Mouse (Mus musculus) adrenal gland, adult 2 months (tissue): ENCODE measurements around the gene Jade2. TPM values are rescaled to one million over a fixed set of nuclear protein-coding genes. Genes with fewer than 3 reads are reported as not detected.
A peak's percentile ranks its signal among the peaks of the same experiment; 100 is the strongest.

Experiments used
- DNase-seq: peaks from one replicate; pipeline ENCODE4 v3.0.0; 2021
- polyA plus RNA-seq: library from polyadenylated mRNA; depleted of rRNA; stranded (reverse); fragments of >200 nt; gene quantifications from 2 replicates; pipeline ENCODE4 v1.2.3, GENCODE M21; 2012
- total RNA-seq, 2 experiments: library from RNA; stranded (reverse); gene quantifications; 2 replicates each; pipeline ENCODE4 v1.2.3; 2021

The Jade2 gene
- total and polyA plus RNA-seq, 3 experiments: 13.0 to 21.8 (median 13.7) TPM

DNA sequence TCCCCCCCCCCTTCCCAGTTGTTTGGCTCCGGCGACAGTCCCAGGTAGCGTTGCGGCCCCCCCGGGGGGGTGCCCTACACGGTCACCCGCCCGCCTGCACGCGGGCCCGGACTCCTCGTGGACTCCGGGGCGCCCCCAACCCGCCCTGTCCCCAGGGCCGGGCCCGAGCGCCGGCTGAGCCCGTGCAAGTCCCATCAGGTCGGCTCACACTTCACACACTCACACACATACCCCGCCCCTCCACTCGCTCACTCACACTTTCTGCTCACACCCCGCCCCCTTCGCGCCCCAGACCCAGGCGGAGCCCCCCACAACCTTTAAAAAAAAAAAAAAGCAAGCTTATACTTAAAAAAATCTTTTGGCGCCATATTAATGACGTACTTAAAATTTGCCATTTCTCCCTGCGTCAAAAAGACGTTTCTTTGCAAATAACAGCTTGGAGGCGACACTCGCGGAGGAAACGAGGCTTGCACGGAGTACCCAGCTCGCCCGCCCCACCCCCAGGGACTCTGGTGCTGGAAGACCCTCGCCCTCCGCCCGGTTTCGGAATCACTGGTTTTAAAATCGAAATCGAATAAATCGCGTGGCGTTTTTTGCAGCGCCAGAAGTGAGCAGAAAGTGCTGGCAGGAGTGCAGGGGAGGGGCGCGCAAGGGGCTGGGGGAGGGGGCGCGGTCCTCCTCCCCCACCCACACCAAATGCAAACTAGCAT lies 520 bp upstream of the Jade2 start:
- DNase-seq: peak; percentile 88

DNA sequence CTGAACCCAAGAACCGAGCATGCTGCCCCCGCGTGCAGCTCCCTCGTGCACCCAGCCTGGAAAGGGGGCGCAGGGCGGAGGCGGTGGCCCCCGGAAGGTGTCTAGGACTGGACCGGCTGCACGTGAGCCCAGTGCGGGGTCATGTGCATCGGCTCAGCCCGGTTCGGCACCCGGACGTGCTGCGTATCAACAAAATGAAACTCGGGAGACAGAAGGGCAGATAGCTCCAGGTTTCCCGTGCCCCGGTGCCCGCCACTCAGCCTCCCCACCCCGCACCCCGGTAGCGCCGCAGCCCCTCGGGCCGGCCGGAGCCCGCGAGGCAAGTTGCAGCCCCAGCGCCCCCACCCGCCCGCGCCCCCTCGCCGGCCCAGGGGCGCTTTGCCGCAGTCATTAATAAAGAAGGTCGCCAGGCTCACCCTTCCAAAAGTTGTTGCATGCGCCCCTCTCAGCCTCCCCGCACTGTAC lies 805 bp downstream of the Jade2 start:
- no peak for DNase-seq

- peak; percentile 89 for DNase-seq
These were observed 1.4 kb downstream of the Jade2 start for GRCm38 (mm10) chr11:51855818-51856615.

DNA sequence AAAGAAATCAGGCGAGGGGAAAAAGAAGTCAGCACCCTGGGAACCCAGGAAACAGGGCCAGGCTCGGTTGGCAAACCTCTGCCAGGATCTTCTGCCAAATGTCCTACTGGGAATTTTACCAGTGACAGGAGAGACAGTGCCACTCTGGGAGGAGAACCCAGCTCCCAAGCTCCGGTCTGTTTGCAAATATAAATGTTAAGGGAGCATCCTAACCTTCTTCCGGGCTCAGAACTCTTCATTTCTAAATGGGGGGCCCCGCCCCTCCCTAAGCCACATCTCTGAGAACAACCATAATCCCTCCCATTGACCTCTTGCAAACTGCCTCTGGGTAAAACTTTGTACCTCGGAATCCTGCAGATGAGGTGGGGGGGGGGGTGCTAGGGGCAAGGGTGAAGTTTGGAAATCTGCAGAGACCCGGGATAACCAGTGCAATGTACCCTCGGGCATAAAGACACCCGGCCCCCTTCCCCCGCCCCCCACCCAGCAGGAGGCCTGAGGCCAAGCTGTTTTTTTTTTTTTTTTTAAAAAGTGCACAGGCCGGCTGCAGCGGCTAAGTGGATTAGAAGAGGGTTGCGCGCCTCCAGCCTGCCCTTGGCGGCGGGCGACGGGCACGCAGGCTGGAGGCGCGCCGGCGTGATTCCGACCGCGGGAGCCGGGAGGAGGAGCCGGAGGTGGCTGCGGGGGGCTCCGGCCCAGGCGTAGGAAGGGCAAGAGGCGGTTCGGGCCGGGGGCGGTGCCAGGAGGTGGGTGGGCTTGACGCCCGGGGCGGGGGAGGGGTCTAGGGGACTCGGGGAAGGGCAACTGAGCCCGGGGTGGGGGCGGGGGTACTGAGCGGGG lies 2.3 kb downstream of the Jade2 start:
- peak; percentile 48 for DNase-seq

DNA sequence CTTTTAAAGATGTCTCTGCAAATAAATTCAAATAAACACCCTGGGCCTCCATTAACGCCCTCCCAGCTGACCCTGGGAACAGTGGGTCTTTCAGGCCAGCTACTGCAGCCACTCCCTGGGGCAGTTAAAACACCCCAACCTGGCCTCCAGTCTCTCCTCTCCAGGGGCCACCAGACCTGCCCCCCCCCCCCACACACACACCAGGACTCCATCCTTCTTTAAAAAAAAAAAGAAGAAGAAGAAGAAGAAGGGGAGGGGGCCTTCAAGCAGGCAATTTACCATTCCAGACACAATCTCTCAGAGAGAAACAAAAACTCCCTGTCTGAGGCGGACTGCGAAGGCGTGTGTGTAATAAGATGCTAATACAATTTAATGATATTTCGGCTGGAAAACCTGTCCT lies 4.9 kb downstream of the Jade2 start:
- no peak for DNase-seq

DNA sequence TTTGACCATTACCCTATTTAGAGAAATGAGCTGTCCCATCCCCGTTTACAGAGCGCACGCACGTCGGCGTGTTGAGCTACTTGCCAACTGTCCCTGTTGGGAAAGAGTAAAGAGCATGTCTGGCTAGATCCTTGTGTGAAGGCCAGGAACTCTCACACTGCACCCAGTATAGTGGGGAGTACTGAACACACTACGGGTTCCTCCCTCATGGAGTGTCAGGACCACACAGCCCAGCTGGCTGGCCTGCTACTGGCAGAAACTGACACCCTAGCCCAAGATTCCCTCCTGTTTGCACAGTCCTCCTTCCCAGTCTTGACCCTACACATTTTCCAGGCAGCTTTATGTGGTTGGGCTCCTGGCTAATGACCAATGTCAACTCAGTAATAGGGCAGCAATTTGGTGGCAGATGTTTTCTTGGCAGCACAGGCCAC lies 5.3 kb downstream of the Jade2 start:
- DNase-seq: peak; percentile 33

DNA sequence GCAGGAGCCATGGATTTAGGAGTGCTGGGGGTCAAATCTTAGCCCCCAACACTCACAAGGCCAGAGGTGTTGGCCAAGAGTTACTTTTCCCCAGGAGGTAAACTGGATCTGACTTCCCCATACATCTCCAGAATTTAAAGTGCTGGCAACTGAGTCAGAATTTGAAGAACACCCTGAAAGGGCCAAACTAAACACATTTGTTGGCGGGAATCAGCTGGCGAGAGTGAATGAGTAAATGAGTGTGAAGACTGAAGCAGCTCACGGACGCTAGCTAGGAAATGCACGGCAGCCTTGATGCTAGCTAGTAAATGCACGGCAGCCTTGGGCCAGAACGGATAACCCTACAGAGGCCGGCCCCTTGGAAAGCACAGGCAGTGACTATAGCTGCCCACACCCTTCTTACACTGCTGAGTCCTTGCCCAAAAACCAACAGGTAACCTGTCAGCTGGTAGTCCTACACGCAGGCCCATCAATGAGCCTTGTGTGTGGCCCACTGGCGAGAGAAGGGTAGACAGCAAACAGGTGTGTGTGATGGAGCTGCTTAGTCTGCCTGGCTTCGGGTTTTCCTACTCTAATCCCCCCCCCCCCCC lies 6.6 kb downstream of the Jade2 start:
- DNase-seq: no peak

DNA sequence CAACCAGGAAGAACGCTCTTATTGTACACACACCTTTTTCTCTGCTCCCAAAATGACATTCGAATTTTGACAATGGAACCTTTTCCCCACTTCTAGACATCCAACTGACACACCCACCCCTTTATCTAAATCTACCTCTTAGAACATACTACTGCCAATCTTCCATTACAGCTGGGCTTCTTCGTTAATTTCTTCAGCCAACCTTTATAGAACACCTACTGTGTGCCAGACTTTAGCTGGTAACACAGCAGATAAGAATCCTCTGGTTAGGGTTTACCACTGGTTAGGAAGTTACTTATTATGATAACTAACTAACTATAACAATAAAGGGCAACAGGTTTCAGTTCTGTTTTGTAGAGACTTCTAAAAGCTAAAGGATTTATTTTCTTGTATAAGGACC lies 9.1 kb downstream of the Jade2 start:
- DNase-seq: no peak

DNA sequence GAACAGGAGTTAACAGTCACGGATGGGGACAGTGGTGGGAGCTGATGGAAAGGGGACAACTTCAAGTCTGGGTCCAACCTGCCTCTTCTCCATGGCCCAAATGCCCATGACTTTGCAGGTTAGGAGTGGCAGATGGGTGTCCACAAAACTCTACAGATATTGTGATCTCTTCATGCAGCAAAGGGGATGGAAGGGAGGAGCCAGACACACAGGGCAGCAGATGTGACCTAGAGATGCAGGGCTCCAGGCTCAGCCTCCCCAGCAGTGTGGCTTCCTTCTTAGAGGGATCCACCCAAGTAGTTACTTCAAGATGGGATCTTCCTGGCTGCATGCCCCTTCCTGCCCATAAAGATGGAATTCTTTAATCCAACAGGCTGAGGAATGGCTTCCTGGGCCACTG lies 9.6 kb downstream of the Jade2 start:
- DNase-seq: no peak

GRCm38 (mm10) chr11:51845981-51846883 lies 11.2 kb downstream of the Jade2 start:
- DNase-seq: no peak

DNA sequence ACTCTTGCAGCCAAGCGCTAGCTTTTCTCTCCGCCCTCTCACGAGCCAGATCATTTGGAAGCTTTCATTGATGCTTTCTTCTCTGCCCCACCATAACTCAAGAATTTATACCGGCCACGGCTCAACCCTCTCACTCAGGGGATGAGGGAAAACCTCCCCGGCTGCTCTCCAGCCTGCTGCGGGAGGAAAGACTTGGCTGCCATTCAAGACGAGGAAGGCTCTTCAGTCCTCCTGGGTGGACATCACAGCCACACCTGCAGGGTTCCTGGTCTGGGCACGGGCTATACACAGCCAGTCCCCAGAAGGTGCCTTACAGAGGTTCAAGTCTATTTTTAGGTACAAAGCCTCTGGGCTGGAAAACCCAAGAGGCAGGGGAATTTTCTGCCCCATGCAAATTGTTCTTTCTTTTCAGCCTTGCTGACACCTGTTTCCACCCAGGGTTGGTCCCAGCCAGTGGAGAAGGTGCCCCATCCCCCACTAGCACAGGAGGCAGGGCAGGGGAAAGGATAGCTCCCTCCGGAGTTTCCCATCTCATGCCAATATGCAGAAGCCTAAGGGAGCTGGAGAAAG lies 12.8 kb downstream of the Jade2 start:
- DNase-seq: no peak

DNA sequence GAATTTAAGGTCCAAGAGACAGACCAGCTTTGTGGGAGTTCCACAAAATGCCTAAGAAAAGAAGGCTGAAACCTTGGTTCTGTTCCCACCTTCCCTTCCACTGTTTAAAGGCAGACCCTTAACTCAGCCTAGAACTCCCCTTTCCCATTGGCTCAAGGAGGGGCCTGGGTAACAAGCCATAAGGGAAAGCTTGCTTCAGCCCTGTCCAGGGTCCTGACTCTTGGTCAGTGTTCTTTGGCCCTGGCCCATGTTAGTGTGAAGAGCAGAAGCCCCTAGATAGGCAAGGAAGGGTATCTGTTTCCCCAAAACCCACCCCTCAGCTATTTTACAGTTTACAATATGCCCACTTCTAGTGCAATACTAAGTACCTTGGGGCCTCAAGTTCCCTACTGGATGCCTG lies 13.6 kb downstream of the Jade2 start:
- DNase-seq: no peak

DNA sequence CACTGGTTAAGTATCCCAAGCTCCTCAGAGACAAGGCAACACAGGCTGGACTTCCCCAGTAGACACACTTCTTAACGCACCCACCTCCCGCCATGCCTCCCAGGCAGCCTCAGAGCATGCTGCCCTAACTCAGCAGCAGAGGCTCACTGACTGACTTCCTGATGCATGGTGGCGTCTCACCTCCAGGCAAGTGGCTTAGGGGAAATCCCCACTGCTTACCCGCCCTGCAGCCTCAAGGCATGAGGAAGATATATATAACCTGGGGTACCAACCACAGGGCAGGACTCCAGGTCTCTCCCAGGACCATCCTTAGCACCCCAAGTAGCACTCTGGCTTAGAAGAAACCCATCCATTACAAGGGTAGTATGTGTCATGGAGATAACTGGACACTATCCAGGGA lies 14.3 kb downstream of the Jade2 start:
- DNase-seq: no peak

- no peak for DNase-seq
These were observed 16.3 kb downstream of the Jade2 start for GRCm38 (mm10) chr11:51841149-51841548.

- DNase-seq: no peak
These were observed 16.8 kb downstream of the Jade2 start for GRCm38 (mm10) chr11:51840657-51841056.

- no peak for DNase-seq
These were observed 17.5 kb downstream of the Jade2 start for GRCm38 (mm10) chr11:51839973-51840372.

DNA sequence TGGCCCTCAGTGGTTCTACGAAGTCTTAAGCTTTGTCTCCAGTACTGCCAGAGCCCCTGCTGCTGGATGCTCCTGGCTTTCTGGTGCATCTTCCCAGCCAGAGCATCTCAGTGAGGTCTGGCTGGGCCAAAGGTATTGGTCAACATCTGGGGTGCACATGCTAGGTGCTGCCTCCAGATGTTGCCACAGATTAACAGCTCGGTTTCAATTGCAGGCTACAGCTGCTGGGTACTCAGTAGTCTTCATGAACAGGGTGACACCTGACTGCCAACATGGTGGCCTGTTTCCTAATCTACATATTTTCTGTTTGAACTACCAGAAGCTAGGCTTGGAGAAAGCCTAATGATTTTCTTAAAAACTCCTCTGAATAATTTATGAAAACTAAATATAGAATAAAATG lies 18.3 kb downstream of the Jade2 start:
- no peak for DNase-seq

DNA sequence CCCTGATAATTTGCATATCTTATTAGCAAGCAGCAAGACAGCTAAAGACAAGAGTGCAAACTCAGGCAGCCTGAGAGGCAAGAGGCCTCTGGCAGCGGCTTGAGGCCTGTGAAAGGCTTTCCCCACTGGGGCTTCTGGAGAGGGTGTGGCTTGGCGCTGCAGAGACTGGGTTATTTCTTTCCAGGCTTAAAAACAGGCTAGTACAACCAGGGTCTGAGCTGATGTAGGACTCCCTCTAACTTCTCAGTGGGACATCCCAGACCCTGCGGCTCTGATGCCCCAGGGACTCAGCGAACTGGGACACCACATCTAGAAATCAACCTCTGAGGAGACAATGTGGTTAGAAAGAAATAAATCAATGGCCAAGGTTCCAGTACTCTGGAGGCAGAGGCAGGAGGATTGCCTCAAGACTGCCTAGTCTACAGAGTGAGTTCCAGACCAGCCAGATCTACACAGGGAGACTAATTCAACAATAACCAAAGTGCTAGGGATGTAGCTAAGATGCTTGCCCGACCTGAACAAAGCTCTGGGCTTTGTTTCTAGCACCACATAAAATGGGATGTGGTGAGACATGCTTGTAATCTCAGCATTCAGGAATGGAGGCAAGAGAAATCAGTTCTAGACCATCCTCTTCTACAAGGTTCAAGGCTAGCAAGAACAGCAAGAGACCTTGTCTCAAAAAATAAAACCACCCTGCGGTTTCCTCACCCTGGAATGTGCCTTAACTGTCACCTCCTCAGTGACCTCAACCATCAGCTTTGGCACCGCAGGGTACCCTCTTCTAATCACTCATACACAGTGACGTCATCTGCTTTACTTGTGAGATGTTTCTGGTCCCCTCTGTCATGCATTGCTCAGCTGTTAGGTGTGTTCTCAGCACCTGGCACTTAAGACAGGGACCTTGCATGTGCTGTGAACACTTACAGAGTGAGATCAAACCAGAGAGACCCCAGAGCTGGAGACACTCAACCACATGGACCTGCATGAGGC lies 20.0 kb downstream of the Jade2 start:
- no peak for DNase-seq

DNA sequence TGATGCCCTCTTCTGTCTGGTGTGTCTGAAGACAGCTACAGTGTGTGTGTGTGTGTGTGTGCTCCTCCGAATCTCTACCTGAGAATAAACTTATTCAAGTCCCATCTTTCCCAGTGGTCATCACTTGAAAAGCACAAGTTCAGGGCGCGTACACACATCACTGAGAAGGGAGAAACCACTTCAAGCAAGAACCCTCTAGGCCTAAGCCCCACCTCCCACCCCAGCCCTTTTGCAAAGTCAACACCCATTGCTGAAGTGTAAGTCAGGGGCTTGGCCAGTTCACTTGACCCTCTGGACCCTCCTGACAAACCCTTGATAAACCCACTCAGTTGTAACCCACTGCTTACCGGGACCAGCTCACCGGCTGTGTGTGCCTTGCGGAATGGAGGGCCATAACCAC lies 20.9 kb downstream of the Jade2 start:
- DNase-seq: no peak
